Mouse (Mus musculus): ENCODE data around the gene Btg1.

- no peak for TF ChIP-seq GATA1 (IDR thresholded peaks at IDR 0.05; ENCODE audit: borderline replicate concordance, low read length)
- TF ChIP-seq FLI1 (IDR thresholded peaks at IDR 0.05; ENCODE audit: low read length): no peak
Observed at GRCm38 (mm10) chr10:96628913-96629199, 12.1 kb downstream of the Btg1 start.
